Mouse (Mus musculus) limb, embryonic 12.5 days (tissue): ENCODE results near the gene Slc9a6. TPM values are rescaled to one million over a fixed set of nuclear protein-coding genes. Genes with fewer than 3 reads are reported as not detected.

Experiments used
- ATAC-seq: fragments of 200-750 bp; cut with Nextera tagmentation; 2 replicates; pipeline ENCODE4 v1.8.0; 2017; ENCODE audit warnings: low read depth, moderate TSS enrichment; ENCODE audit not compliant: insufficient number of reproducible peaks, insufficient read depth, low FRiP score, low TSS enrichment
- H3K27ac ChIP-seq: fragments of 300-500 bp; sonication (generic); 2 replicates; pipeline ENCODE4 v1.5.1; 2016; ENCODE audit warnings: mild to moderate bottlenecking, moderate library complexity
- H3K27me3 ChIP-seq: fragments of 300-500 bp; sonication (generic); 2 replicates; pipeline ENCODE4 v1.6.1; 2016; ENCODE audit warnings: mild to moderate bottlenecking, moderate library complexity
- H3K36me3 ChIP-seq: fragments of 300-500 bp; sonication (generic); 2 replicates; pipeline ENCODE4 v1.6.1; 2016; ENCODE audit warnings: mild to moderate bottlenecking, moderate library complexity
- H3K4me1 ChIP-seq: fragments of 300-500 bp; sonication (generic); replicated peaks from 2 replicates; pipeline ENCODE4 v1.6.1; 2016
- H3K4me2 ChIP-seq: fragments of 300-500 bp; sonication (generic); 2 replicates; pipeline ENCODE4 v1.6.1; 2016; ENCODE audit warnings: mild to moderate bottlenecking, moderate library complexity
- H3K4me3 ChIP-seq: fragments of 300-500 bp; sonication (generic); replicated peaks from 2 replicates; pipeline ENCODE4 v1.5.1; 2016; ENCODE audit warnings: mild to moderate bottlenecking
- H3K9ac ChIP-seq: fragments of 300-500 bp; sonication (generic); replicated peaks from 2 replicates; pipeline ENCODE4 v1.6.1; 2016; ENCODE audit warnings: mild to moderate bottlenecking, moderate library complexity
- H3K9me3 ChIP-seq: fragments of 300-500 bp; sonication (generic); 2 replicates; pipeline ENCODE4 v1.6.1; 2016; ENCODE audit warnings: mild to moderate bottlenecking, moderate library complexity
- WGBS: fragments of 180-500 bp; shearing (Covaris S2); methylation state at CpG from one replicate; pipeline ENCODE4 v1.1.7; 2016; 5-methylcytosine and 5-hydroxymethylcytosine counted together
- polyA plus RNA-seq: library from polyadenylated mRNA; unstranded; fragments of >200 nt; fragmentation: Nextera tagmentation; extraction: Ambion mirVana; gene quantifications from 2 replicates; pipeline ENCODE4 v1.2.1, GENCODE M21; 2016

Slc9a6 gene
- 13.7 and 14.2 TPM in 2 replicates for polyA plus RNA-seq

DNA sequence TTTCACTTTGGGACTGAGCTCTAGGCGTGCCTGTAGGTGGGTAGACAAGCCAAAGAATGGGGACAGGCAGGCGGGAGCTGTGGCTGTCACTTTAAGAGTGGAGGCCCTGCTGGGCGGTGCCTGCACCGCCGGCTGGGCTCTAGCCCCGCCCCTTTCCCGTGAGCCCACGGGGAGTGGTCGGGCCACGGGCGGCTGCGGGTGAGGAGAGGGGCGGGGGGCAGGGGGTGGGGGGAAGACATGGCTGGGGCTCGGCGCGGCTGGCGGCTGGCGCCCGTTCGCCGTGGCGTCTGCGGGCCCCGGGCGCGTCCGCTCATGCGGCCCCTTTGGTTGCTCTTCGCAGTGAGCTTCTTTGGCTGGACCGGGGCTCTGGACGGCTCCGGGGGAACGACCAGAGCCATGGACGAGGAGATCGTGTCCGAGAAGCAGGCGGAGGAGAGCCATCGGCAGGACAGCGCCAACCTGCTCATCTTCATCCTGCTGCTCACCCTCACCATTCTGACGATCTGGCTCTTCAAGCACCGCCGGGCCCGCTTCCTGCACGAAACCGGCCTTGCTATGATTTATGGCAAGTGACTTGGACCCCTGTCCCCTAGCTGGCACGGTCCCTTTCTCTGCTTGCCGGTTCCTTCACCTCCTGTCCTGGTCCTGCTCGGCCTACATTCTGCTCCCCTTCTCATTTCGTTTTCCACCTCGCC, at the start of gene Slc9a6:
Gene Slc9a6 (plus strand): TSS at position 135 of the 695 bp plus-strand sequence.
- H3K27ac ChIP-seq: peak within 1 kb of the TSS; percentile 67
- no peaks in the 10 kb centered on the region for H3K27me3 ChIP-seq
- peaks cover 8% of the 10 kb centered on the region; the same call in 1 of the 2 replicates for H3K4me1 ChIP-seq
- H3K36me3 ChIP-seq: no peaks in the 10 kb centered on the region
- peak within 1 kb of the TSS; percentile 66 for H3K9ac ChIP-seq
- 14% methylated on average over 43 of the region's 50 CpGs for WGBS
- peak within 1 kb of the TSS; percentile 57 for H3K4me3 ChIP-seq
- peak; percentile 95 for ATAC-seq
- no peaks in the 10 kb centered on the region for H3K9me3 ChIP-seq
- peak within 1 kb of the TSS; percentile 56 for H3K4me2 ChIP-seq

GRCm38 (mm10) chrX:56572465-56572864, 37.1 kb upstream of the Slc9a6 start:
- no peak overlapping the region for H3K4me2 ChIP-seq
- no peak for ATAC-seq
- no peak overlapping the region for H3K27ac ChIP-seq
- no peaks in the 10 kb centered on the region for H3K9me3 ChIP-seq
- H3K4me3 ChIP-seq: no peak overlapping the region
- 24% methylated on average over 6 of the region's 6 CpGs for WGBS
- no peaks in the 10 kb centered on the region for H3K27me3 ChIP-seq
- H3K9ac ChIP-seq: no peak overlapping the region
- no peaks in the 10 kb centered on the region for H3K36me3 ChIP-seq
- H3K4me1 ChIP-seq: no peaks in the 10 kb centered on the region

GRCm38 (mm10) chrX:56578200-56578599, 31.4 kb upstream of the Slc9a6 start:
- Histone ChIP-seq H3K36me3 (no peaks in the 10 kb centered on the region), H3K4me2 (no peak overlapping the region), H3K9me3 (no peaks in the 10 kb centered on the region), H3K9ac (no peak overlapping the region), H3K4me3 (no peak overlapping the region), H3K27me3 (no peaks in the 10 kb centered on the region), H3K4me1 (no peaks in the 10 kb centered on the region), H3K27ac (no peak overlapping the region)
- 80% methylated on average over 2 of the region's 2 CpGs for WGBS
- ATAC-seq: no peak

- Histone ChIP-seq H3K27ac (peak overlapping the region; percentile 75; the same call in 1 of the 2 replicates), H3K4me1 (peaks cover 4% of the 10 kb centered on the region), H3K9ac (peak overlapping the region; percentile 70), H3K27me3 (no peaks in the 10 kb centered on the region; the same call in 1 of the 2 replicates), H3K4me2 (peak overlapping the region; percentile 56), H3K9me3 (no peaks in the 10 kb centered on the region), H3K4me3 (peak overlapping the region; percentile 62), H3K36me3 (no peaks in the 10 kb centered on the region)
- WGBS: 14% methylated on average over 25 of the region's 25 CpGs
- peak; percentile 66 for ATAC-seq
Measured at GRCm38 (mm10) chrX:56597219-56597886, 12.2 kb upstream of the Slc9a6 start.

GRCm38 (mm10) chrX:56597887-56598640, 11.5 kb upstream of the Slc9a6 start, which contains the start of gene Mmgt1:
Gene Mmgt1 (minus strand): TSS chrX:56598069.
- no peaks in the 10 kb centered on the region for H3K9me3 ChIP-seq
- peaks cover 4% of the 10 kb centered on the region for H3K4me1 ChIP-seq
- WGBS: 15% methylated on average over 44 of the region's 44 CpGs
- peak within 1 kb of the TSS; percentile 75; the same call in 1 of the 2 replicates for H3K27ac ChIP-seq
- H3K9ac ChIP-seq: peak within 1 kb of the TSS; percentile 70
- ATAC-seq: peak; percentile 99
- peak within 1 kb of the TSS; percentile 56 for H3K4me2 ChIP-seq
- H3K27me3 ChIP-seq: no peaks in the 10 kb centered on the region; the same call in 1 of the 2 replicates
- H3K36me3 ChIP-seq: no peaks in the 10 kb centered on the region
- peak within 1 kb of the TSS; percentile 62 for H3K4me3 ChIP-seq

GRCm38 (mm10) chrX:56606536-56606935, 3.0 kb upstream of the Slc9a6 start:
- Histone ChIP-seq H3K4me3 (no peak overlapping the region), H3K27me3 (no peaks in the 10 kb centered on the region), H3K9ac (no peak overlapping the region), H3K4me1 (peaks cover 8% of the 10 kb centered on the region; the same call in 1 of the 2 replicates), H3K36me3 (no peaks in the 10 kb centered on the region), H3K9me3 (no peaks in the 10 kb centered on the region), H3K4me2 (no peak overlapping the region), H3K27ac (no peak overlapping the region)
- WGBS: 68% methylated on average over 2 of the region's 2 CpGs
- ATAC-seq: no peak

DNA sequence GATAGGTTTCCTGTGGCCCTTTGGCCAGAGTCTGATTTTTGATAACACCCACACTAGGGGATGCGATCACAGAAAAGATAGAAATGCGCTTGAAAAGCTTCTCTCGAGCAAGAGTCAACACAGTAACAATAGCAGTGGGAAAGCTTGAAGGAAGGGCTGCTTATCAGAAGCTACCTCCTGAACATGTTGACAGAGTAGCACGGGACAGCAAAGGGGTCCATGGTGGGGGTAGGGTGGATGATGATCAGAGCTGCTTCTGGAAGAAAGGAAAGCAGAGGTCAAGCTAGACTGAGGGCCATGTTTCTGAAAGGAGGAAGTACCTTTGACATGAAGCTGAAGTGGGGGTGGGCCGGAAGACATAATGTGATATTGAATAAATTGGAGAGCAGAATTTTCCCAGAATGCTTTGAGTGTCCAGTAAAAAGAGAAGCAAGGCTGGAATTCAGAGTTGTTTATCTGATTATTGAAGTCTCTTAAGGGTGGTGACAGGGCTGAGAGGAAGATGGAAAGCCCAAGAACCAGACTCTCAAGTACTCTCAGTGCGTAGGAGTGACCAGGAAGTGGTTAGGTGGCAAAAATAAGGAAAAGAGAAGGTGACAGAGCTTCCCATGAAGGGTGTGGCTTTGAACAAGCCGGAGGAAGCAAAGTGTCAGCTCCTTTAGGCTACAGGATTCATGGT, 2.4 kb upstream of the Slc9a6 start:
- ATAC-seq: no peak
- Histone ChIP-seq H3K36me3 (no peaks in the 10 kb centered on the region), H3K27ac (no peak overlapping the region), H3K4me1 (peaks cover 8% of the 10 kb centered on the region; the same call in 1 of the 2 replicates), H3K9ac (no peak overlapping the region), H3K9me3 (no peaks in the 10 kb centered on the region), H3K4me2 (no peak overlapping the region), H3K27me3 (no peaks in the 10 kb centered on the region), H3K4me3 (no peak overlapping the region)
- WGBS: 83% methylated on average over 7 of the region's 7 CpGs

GRCm38 (mm10) chrX:56609285-56609622, 303 bp upstream of the Slc9a6 start:
- H3K36me3 ChIP-seq: no peaks in the 10 kb centered on the region
- peak overlapping the region; percentile 56 for H3K4me2 ChIP-seq
- no peaks in the 10 kb centered on the region for H3K9me3 ChIP-seq
- peak overlapping the region; percentile 53; the same call in 1 of the 2 replicates for H3K27ac ChIP-seq
- 26% methylated on average over 7 of the region's 7 CpGs for WGBS
- ATAC-seq: peak; percentile 58; the same call in 1 of the 2 replicates
- no peak overlapping the region for H3K9ac ChIP-seq
- peaks cover 8% of the 10 kb centered on the region; the same call in 1 of the 2 replicates for H3K4me1 ChIP-seq
- H3K27me3 ChIP-seq: no peaks in the 10 kb centered on the region
- H3K4me3 ChIP-seq: peak overlapping the region; percentile 57

DNA sequence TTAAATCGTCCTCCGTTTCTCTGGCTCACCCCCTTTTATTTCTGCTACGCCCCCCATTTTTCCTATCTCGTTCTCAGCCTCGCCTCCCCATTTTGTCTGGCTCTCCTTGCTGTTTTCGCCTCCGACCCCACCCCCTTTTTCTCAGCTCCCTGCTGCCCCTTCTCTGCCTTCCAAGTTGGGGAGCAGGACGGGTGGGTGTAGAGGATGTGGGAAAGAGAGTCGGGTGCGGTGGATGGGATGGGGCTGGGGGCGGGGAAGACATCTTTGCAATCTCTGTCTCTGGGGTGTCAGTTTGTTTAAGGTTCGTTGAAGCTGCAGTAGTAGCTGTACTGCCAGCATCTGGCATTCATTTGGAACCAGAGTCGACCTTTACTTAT, 749 bp downstream of the Slc9a6 start:
- Histone ChIP-seq H3K4me1 (peaks cover 8% of the 10 kb centered on the region; the same call in 1 of the 2 replicates), H3K4me3 (peak overlapping the region; percentile 57), H3K27ac (peak overlapping the region; percentile 67; the same call in 1 of the 2 replicates), H3K9ac (peak overlapping the region; percentile 66), H3K9me3 (no peaks in the 10 kb centered on the region), H3K4me2 (peak overlapping the region; percentile 56), H3K36me3 (no peaks in the 10 kb centered on the region), H3K27me3 (no peaks in the 10 kb centered on the region)
- ATAC-seq: no peak; the same call in 1 of the 2 replicates
- 12% methylated on average over 13 of the region's 13 CpGs for WGBS

- Histone ChIP-seq H3K36me3 (no peaks in the 10 kb centered on the region), H3K4me1 (peaks cover 8% of the 10 kb centered on the region; the same call in 1 of the 2 replicates), H3K4me3 (no peak overlapping the region), H3K27me3 (no peaks in the 10 kb centered on the region), H3K9me3 (no peaks in the 10 kb centered on the region), H3K4me2 (no peak overlapping the region), H3K9ac (no peak overlapping the region), H3K27ac (no peak overlapping the region)
- 83% methylated on average over 2 of the region's 2 CpGs for WGBS
- no peak for ATAC-seq
Measured at GRCm38 (mm10) chrX:56615236-56615635, 5.7 kb downstream of the Slc9a6 start.
